Mouse (Mus musculus): Measurements from ENCODE around the gene Cxcr5.
A peak's percentile ranks its signal among the peaks of the same experiment; 100 is the strongest.

The Cxcr5 gene

GRCm38 (mm10) chr9:44509487-44510354, 52.0 kb downstream of the Cxcr5 start:
- peak; percentile 29 for DNase-seq (ENCODE audit: low read depth)

- no peak for DNase-seq (ENCODE audit: low read depth)
Observed at GRCm38 (mm10) chr9:44508721-44509486, 52.8 kb downstream of the Cxcr5 start.

GRCm38 (mm10) chr9:44508124-44508619, 53.5 kb downstream of the Cxcr5 start:
- DNase-seq (ENCODE audit: low read depth) = no peak

GRCm38 (mm10) chr9:44507345-44507744, 54.3 kb downstream of the Cxcr5 start:
- DNase-seq (ENCODE audit: low read depth) = no peak

GRCm38 (mm10) chr9:44506566-44506965, 55.1 kb downstream of the Cxcr5 start:
- DNase-seq (ENCODE audit: low read depth) = no peak

- no peak for DNase-seq (ENCODE audit: low read depth)
Observed at GRCm38 (mm10) chr9:44505824-44506467, 55.7 kb downstream of the Cxcr5 start.

GRCm38 (mm10) chr9:44504893-44505823, 56.5 kb downstream of the Cxcr5 start:
- DNase-seq (ENCODE audit: low read depth) = no peak

GRCm38 (mm10) chr9:44502006-44502405, 59.7 kb downstream of the Cxcr5 start:
- DNase-seq (ENCODE audit: low read depth) = peak; percentile 76

GRCm38 (mm10) chr9:44501206-44501879, 60.3 kb downstream of the Cxcr5 start:
- peak; percentile 43 for DNase-seq (ENCODE audit: low read depth)

GRCm38 (mm10) chr9:44500638-44501175, 61.0 kb downstream of the Cxcr5 start:
- DNase-seq (ENCODE audit: low read depth) = no peak

GRCm38 (mm10) chr9:44500163-44500533, 61.5 kb downstream of the Cxcr5 start:
- DNase-seq (ENCODE audit: low read depth) = no peak

- DNase-seq (ENCODE audit: low read depth) = no peak
Observed at GRCm38 (mm10) chr9:44499356-44500162, 62.1 kb downstream of the Cxcr5 start.

- no peak for DNase-seq (ENCODE audit: low read depth)
Observed at GRCm38 (mm10) chr9:44498421-44499355, 63.0 kb downstream of the Cxcr5 start.

- peak; percentile 62 for DNase-seq (ENCODE audit: low read depth)
Observed at GRCm38 (mm10) chr9:44497624-44498377, 63.9 kb downstream of the Cxcr5 start.

- peak; percentile 32 for DNase-seq (ENCODE audit: low read depth)
Observed at GRCm38 (mm10) chr9:44496803-44497461, 64.7 kb downstream of the Cxcr5 start.

GRCm38 (mm10) chr9:44495810-44496344, 65.8 kb downstream of the Cxcr5 start:
- DNase-seq (ENCODE audit: low read depth) = peak; percentile 31
